Mouse (Mus musculus) liver, adult 10 weeks (tissue): Measurements from ENCODE around the gene Btbd35f27. TPM values are rescaled to one million over a fixed set of nuclear protein-coding genes. Genes with fewer than 3 reads are reported as not detected.

ENCODE experiments used
- polyA plus RNA-seq: library from polyadenylated mRNA; stranded (reverse); fragments of 350-450 nt; fragmentation: Illumina TruSeq; extraction: RNeasy Lipid Tissue Mini Kit (QIAGEN cat#74804); gene quantifications from one replicate; pipeline ENCODE4 v1.2.3, GENCODE M21; 2014; ENCODE audit warnings: low read depth, low replicate concordance

The Btbd35f27 gene
- not detected for polyA plus RNA-seq

DNA sequence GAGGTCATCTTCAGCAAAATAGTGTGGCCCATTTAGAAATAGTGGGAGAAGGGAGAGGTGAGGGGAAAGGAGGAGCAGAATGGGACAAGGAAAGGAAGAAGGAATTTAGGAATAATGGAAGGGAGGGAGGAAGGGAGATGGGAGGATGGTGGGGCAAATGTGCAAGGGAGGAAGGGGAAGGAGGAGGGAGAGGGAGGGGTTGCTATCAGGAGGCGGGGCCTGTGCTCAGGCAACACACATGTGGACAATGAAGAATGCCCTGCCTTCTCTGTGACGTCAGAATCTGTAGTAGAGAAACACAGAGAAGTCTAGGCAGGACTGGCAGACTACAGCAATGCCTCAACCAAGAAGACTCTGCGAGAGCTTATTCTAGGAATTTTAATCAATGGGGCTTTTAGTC lies at the start of gene Btbd35f27:
Gene Btbd35f27 (plus strand): TSS at position 301 of the 400 bp plus-strand sequence.

Other genes starting within 250 kb of the Btbd35f27 start
- gene Btbd35f4, start 151.6 kb upstream of the Btbd35f27 start, polyA plus RNA-seq, result not detected